8 mouse cellular contexts compared by ENCODE assay signal in genomic region chr17:29464519-29465140, GRCm38 (mm10). TPM values are rescaled to one million over a fixed set of nuclear protein-coding genes. Genes with fewer than 3 reads are reported as not detected.
DNase-seq lines count a peak whose midpoint lies in the region; ATAC-seq and TF ChIP-seq lines count a peak whose summit lies in the region.

No protein-coding gene starts in this region.

- peak overlapping the region; percentile 50 for H3K4me2 ChIP-seq in hindbrain, embryonic 12.5 days (replicated peaks)
- peak overlapping the region; percentile 58 for H3K4me2 ChIP-seq in liver, postnatal 0 days (ENCODE audit: low read depth, low read length)

- H3K4me3 ChIP-seq in ES-Bruce4 (ENCODE audit: low read depth, low read length): no peak overlapping the region
- peak overlapping the region; percentile 18 for H3K4me3 ChIP-seq in hindbrain, embryonic 12.5 days
- peak overlapping the region; percentile 13; the same call in 1 of the 2 replicates for H3K4me3 ChIP-seq in liver, postnatal 0 days (ENCODE audit: low read depth, low read length)

- no peaks in the 10 kb centered on the region for H3K36me3 ChIP-seq in ES-Bruce4 (ENCODE audit: control insufficient read depth, insufficient read depth, low read length, poor library complexity, severe bottlenecking)
- no peaks in the 10 kb centered on the region for H3K36me3 ChIP-seq in hindbrain, embryonic 12.5 days
- no peaks in the 10 kb centered on the region for H3K36me3 ChIP-seq in liver, postnatal 0 days (replicated peaks; ENCODE audit: insufficient read depth, low read length)

- peak; percentile 59 to 83 for DNase-seq in adrenal gland, adult (ENCODE audit: inconsistent age in 2 of 2, low spot score in 1 of 2)
- DNase-seq in adrenal gland, postnatal 25 days: no peak
- no peak for DNase-seq in liver, postnatal 0 days
- no peak for DNase-seq in spleen, postnatal 36 days (ENCODE audit: low spot score in 2 of 2)
- no peak for DNase-seq in gastrocnemius, adult 18-20 months (ENCODE audit: low spot score)

- ATAC-seq in hindbrain, embryonic 12.5 days (ENCODE audit: low FRiP score): no peak
- ATAC-seq in liver, postnatal 0 days: peak; percentile 54
- no peak for ATAC-seq in monocyte, adult 5-6 weeks (replicated peaks; ENCODE audit: insufficient number of reproducible peaks, low FRiP score, low TSS enrichment, poor library complexity, severe bottlenecking)

- no peaks in the 10 kb centered on the region for H3K27me3 ChIP-seq in ES-Bruce4 (ENCODE audit: control insufficient read depth, insufficient read depth, low read length, poor library complexity, severe bottlenecking)
- peaks cover 2% of the 10 kb centered on the region; the same call in 1 of the 2 replicates for H3K27me3 ChIP-seq in hindbrain, embryonic 12.5 days
- H3K27me3 ChIP-seq in liver, postnatal 0 days (ENCODE audit: insufficient read depth, low read length): peaks cover 57% of the 10 kb centered on the region

- 6% methylated on average over 17 of the region's 17 CpGs for WGBS in hindbrain, embryonic 12.5 days
- 28% methylated on average over 17 of the region's 17 CpGs for WGBS in liver, postnatal 0 days (ENCODE audit: insufficient replicate concordance)

- no peak for TF ChIP-seq CTCF in ES-Bruce4 (IDR thresholded peaks at IDR 0.05; ENCODE audit: low read depth, low read length)
- no peak for TF ChIP-seq CTCF in liver, postnatal 0 days (IDR thresholded peaks at IDR 0.05; ENCODE audit: low read depth)

- peak overlapping the region; percentile 85 for H3K9ac ChIP-seq in ES-Bruce4 (ENCODE audit: low read depth, poor library complexity, severe bottlenecking)
- no peak overlapping the region for H3K9ac ChIP-seq in hindbrain, embryonic 12.5 days
- H3K9ac ChIP-seq in liver, postnatal 0 days (replicated peaks): no peak overlapping the region

- H3K27ac ChIP-seq in ES-Bruce4 (ENCODE audit: insufficient read depth, low read length): peak overlapping the region; percentile 97
- peak overlapping the region; percentile 74; the same call in 1 of the 2 replicates for H3K27ac ChIP-seq in hindbrain, embryonic 12.5 days
- H3K27ac ChIP-seq in liver, postnatal 0 days (ENCODE audit: low read depth): no peak overlapping the region

- TF ChIP-seq EP300 in ES-Bruce4 (IDR thresholded peaks at IDR 0.05; ENCODE audit: insufficient read depth, low read depth, low read length): no peak
- no peak for TF ChIP-seq EP300 in liver, postnatal 0 days (IDR thresholded peaks at IDR 0.05; ENCODE audit: low read depth)

- peaks cover 7% of the 10 kb centered on the region for H3K4me1 ChIP-seq in ES-Bruce4 (ENCODE audit: control insufficient read depth, insufficient read depth, low read length)
- H3K4me1 ChIP-seq in hindbrain, embryonic 12.5 days: peaks cover 33% of the 10 kb centered on the region
- H3K4me1 ChIP-seq in liver, postnatal 0 days (ENCODE audit: insufficient read depth): peaks cover 12% of the 10 kb centered on the region

- TF ChIP-seq POLR2A in ES-Bruce4 (IDR thresholded peaks at IDR 0.05; ENCODE audit: insufficient read depth, low read length): no peak

- H3K9me3 ChIP-seq in ES-Bruce4 (replicated peaks; ENCODE audit: control insufficient read depth, insufficient read depth, low read length, poor library complexity, severe bottlenecking): no peaks in the 10 kb centered on the region
- no peaks in the 10 kb centered on the region for H3K9me3 ChIP-seq in hindbrain, embryonic 12.5 days (replicated peaks)
- no peaks in the 10 kb centered on the region for H3K9me3 ChIP-seq in liver, postnatal 0 days (ENCODE audit: low read length)

RNA-seq across cellular contexts. Expression of gene Pim1, which starts 25.9 kb away (rescaled TPM):
- 88.8 and 160 TPM in 2 replicates for total RNA-seq in adrenal gland, postnatal 25 days (2021)
- 348 and 350 TPM in 2 replicates for polyA plus RNA-seq in ES-Bruce4 (2011; ENCODE audit: insufficient read depth, insufficient read length, low read depth, missing spikeins)
- polyA plus RNA-seq in hindbrain, embryonic 12.5 days (2016; fragmentation: Nextera tagmentation; extraction: Ambion mirVana): 17.8 and 19.2 TPM in 2 replicates
- polyA plus RNA-seq in liver, postnatal 0 days (2015; fragmentation: Nextera tagmentation; extraction: Ambion mirVana): 35.6 and 57.1 TPM in 2 replicates
- 698 to 1,062 TPM (median 980 TPM) in 3 replicates for total RNA-seq in monocyte, adult 5-6 weeks (2017)
- total RNA-seq in gastrocnemius, adult 18-20 months (2021): 10 to 100 TPM; 18.8 to 25.4 TPM

Comparison
In these comparisons a context has a peak if more than half of its experiments do, and no peak if none do; other contexts are left out.
1. DNase-seq: peak in adrenal gland, adult (2 of 2); none in adrenal gland, postnatal 25 days (single experiment), liver, postnatal 0 days (single experiment), spleen, postnatal 36 days (0 of 2) and gastrocnemius, adult 18-20 months (single experiment).